Mouse (Mus musculus): ENCODE measurements around the gene Msi2. TPM values are rescaled to one million over a fixed set of nuclear protein-coding genes. Genes with fewer than 3 reads are reported as not detected.

The Msi2 gene
- polyA plus RNA-seq, 1 experiment from 2014 or later, result 10.0 TPM

- no peak overlapping the region for H3K27ac ChIP-seq (ENCODE audit: low read length)
- peaks cover 38% of the 10 kb centered on the region for H3K4me1 ChIP-seq (ENCODE audit: control insufficient read depth, insufficient read depth, low read length)
- H3K27me3 ChIP-seq (replicated peaks; ENCODE audit: control insufficient read depth, insufficient read depth, low read length), result no peaks in the 10 kb centered on the region
These were observed 254.4 kb downstream of the Msi2 start for GRCm38 (mm10) chr11:88463951-88464350.

GRCm38 (mm10) chr11:88462789-88463188, 255.5 kb downstream of the Msi2 start:
- 87% methylated on average over 8 of the region's 8 CpGs for WGBS
- no peak for ATAC-seq
- no peak overlapping the region for H3K4me3 ChIP-seq (ENCODE audit: low read length)

More at GRCm38 (mm10) chr11:88463951-88464350, 254.4 kb downstream of the Msi2 start:
- WGBS, result 44% methylated on average over 6 of the region's 6 CpGs
- ATAC-seq, result peak; percentile 43
- H3K4me3 ChIP-seq (ENCODE audit: low read length), result 0 out of 2 replicates have a peak overlapping the region, but pooled peaks have one; percentile 11
- no peaks in the 10 kb centered on the region for H3K9me3 ChIP-seq (ENCODE audit: control insufficient read depth, low read length)
- peak overlapping the region; percentile 32; the same call in 1 of the 2 replicates for H3K4me2 ChIP-seq (ENCODE audit: low read depth, low read length)
- no peaks in the 10 kb centered on the region for H3K36me3 ChIP-seq (ENCODE audit: control insufficient read depth, insufficient read depth, low read length)
- no peak overlapping the region for H3K9ac ChIP-seq (ENCODE audit: low read depth, low read length)

GRCm38 (mm10) chr11:88461601-88462000, 256.7 kb downstream of the Msi2 start:
- H3K27ac ChIP-seq (ENCODE audit: low read length), result no peak overlapping the region
- H3K36me3 ChIP-seq (ENCODE audit: control insufficient read depth, insufficient read depth, low read length), result no peaks in the 10 kb centered on the region
- no peaks in the 10 kb centered on the region for H3K9me3 ChIP-seq (ENCODE audit: control insufficient read depth, low read length)
- peaks cover 27% of the 10 kb centered on the region for H3K4me1 ChIP-seq (ENCODE audit: control insufficient read depth, insufficient read depth, low read length)
- WGBS, result 75% methylated on average over 4 of the region's 4 CpGs
- H3K9ac ChIP-seq (ENCODE audit: low read depth, low read length), result no peak overlapping the region
- no peak overlapping the region for H3K4me2 ChIP-seq (ENCODE audit: low read depth, low read length)
- no peak overlapping the region for H3K4me3 ChIP-seq (ENCODE audit: low read length)
- H3K27me3 ChIP-seq (replicated peaks; ENCODE audit: control insufficient read depth, insufficient read depth, low read length), result no peaks in the 10 kb centered on the region
- no peak for ATAC-seq

More at GRCm38 (mm10) chr11:88462789-88463188, 255.5 kb downstream of the Msi2 start:
- Histone ChIP-seq H3K9me3 (ENCODE audit: control insufficient read depth, low read length) (no peaks in the 10 kb centered on the region), H3K9ac (ENCODE audit: low read depth, low read length) (no peak overlapping the region), H3K27me3 (replicated peaks; ENCODE audit: control insufficient read depth, insufficient read depth, low read length) (no peaks in the 10 kb centered on the region), H3K36me3 (ENCODE audit: control insufficient read depth, insufficient read depth, low read length) (no peaks in the 10 kb centered on the region), H3K27ac (ENCODE audit: low read length) (no peak overlapping the region), H3K4me2 (ENCODE audit: low read depth, low read length) (no peak overlapping the region), H3K4me1 (ENCODE audit: control insufficient read depth, insufficient read depth, low read length) (peaks cover 31% of the 10 kb centered on the region)

- H3K4me2 ChIP-seq (ENCODE audit: low read depth, low read length), result no peak overlapping the region
- WGBS, result 54% methylated on average over 19 of the region's 19 CpGs
- no peak overlapping the region for H3K4me3 ChIP-seq (ENCODE audit: low read length)
- H3K9ac ChIP-seq (ENCODE audit: low read depth, low read length), result no peak overlapping the region
- peak overlapping the region; percentile 59 for H3K27ac ChIP-seq (ENCODE audit: low read length)
- H3K9me3 ChIP-seq (ENCODE audit: control insufficient read depth, low read length), result no peaks in the 10 kb centered on the region
- ATAC-seq, result no peak
- peaks cover 33% of the 10 kb centered on the region for H3K4me1 ChIP-seq (ENCODE audit: control insufficient read depth, insufficient read depth, low read length)
- H3K27me3 ChIP-seq (replicated peaks; ENCODE audit: control insufficient read depth, insufficient read depth, low read length), result no peaks in the 10 kb centered on the region
- no peaks in the 10 kb centered on the region for H3K36me3 ChIP-seq (ENCODE audit: control insufficient read depth, insufficient read depth, low read length)
These were observed 258.2 kb downstream of the Msi2 start for GRCm38 (mm10) chr11:88459946-88460736.

GRCm38 (mm10) chr11:88457241-88457738, 261.0 kb downstream of the Msi2 start:
- no peak for ATAC-seq
- no peak overlapping the region for H3K9ac ChIP-seq (ENCODE audit: low read depth, low read length)
- no peak overlapping the region for H3K4me3 ChIP-seq (ENCODE audit: low read length)
- no peaks in the 10 kb centered on the region for H3K36me3 ChIP-seq (ENCODE audit: control insufficient read depth, insufficient read depth, low read length)
- H3K9me3 ChIP-seq (ENCODE audit: control insufficient read depth, low read length), result no peaks in the 10 kb centered on the region
- H3K27ac ChIP-seq (ENCODE audit: low read length), result no peak overlapping the region
- 85% methylated on average over 10 of the region's 10 CpGs for WGBS
- no peak overlapping the region for H3K4me2 ChIP-seq (ENCODE audit: low read depth, low read length)
- H3K4me1 ChIP-seq (ENCODE audit: control insufficient read depth, insufficient read depth, low read length), result peaks cover 18% of the 10 kb centered on the region
- no peaks in the 10 kb centered on the region for H3K27me3 ChIP-seq (replicated peaks; ENCODE audit: control insufficient read depth, insufficient read depth, low read length)

- Histone ChIP-seq H3K36me3 (ENCODE audit: control insufficient read depth, insufficient read depth, low read length) (no peaks in the 10 kb centered on the region), H3K27me3 (replicated peaks; ENCODE audit: control insufficient read depth, insufficient read depth, low read length) (no peaks in the 10 kb centered on the region), H3K9ac (ENCODE audit: low read depth, low read length) (no peak overlapping the region), H3K4me2 (ENCODE audit: low read depth, low read length) (no peak overlapping the region), H3K4me3 (ENCODE audit: low read length) (no peak overlapping the region), H3K9me3 (ENCODE audit: control insufficient read depth, low read length) (no peaks in the 10 kb centered on the region), H3K4me1 (ENCODE audit: control insufficient read depth, insufficient read depth, low read length) (peaks cover 6% of the 10 kb centered on the region; the same call in 1 of the 2 replicates), H3K27ac (ENCODE audit: low read length) (no peak overlapping the region)
- 46% methylated on average over 19 of the region's 19 CpGs for WGBS
- ATAC-seq, result no peak
These were observed 263.2 kb downstream of the Msi2 start for GRCm38 (mm10) chr11:88454867-88455806.

- Histone ChIP-seq H3K9me3 (ENCODE audit: control insufficient read depth, low read length) (no peaks in the 10 kb centered on the region), H3K27ac (ENCODE audit: low read length) (no peak overlapping the region), H3K4me3 (ENCODE audit: low read length) (no peak overlapping the region), H3K27me3 (replicated peaks; ENCODE audit: control insufficient read depth, insufficient read depth, low read length) (no peaks in the 10 kb centered on the region), H3K9ac (ENCODE audit: low read depth, low read length) (no peak overlapping the region), H3K36me3 (ENCODE audit: control insufficient read depth, insufficient read depth, low read length) (no peaks in the 10 kb centered on the region), H3K4me1 (ENCODE audit: control insufficient read depth, insufficient read depth, low read length) (no peaks in the 10 kb centered on the region), H3K4me2 (ENCODE audit: low read depth, low read length) (no peak overlapping the region)
- WGBS, result 85% methylated on average over 6 of the region's 6 CpGs
- ATAC-seq, result no peak
These were observed 269.1 kb downstream of the Msi2 start for GRCm38 (mm10) chr11:88449180-88449579.

- Histone ChIP-seq H3K9ac (ENCODE audit: low read depth, low read length) (no peak overlapping the region), H3K4me3 (ENCODE audit: low read length) (no peak overlapping the region), H3K9me3 (ENCODE audit: control insufficient read depth, low read length) (no peaks in the 10 kb centered on the region), H3K36me3 (ENCODE audit: control insufficient read depth, insufficient read depth, low read length) (no peaks in the 10 kb centered on the region), H3K27ac (ENCODE audit: low read length) (no peak overlapping the region), H3K4me1 (ENCODE audit: control insufficient read depth, insufficient read depth, low read length) (no peaks in the 10 kb centered on the region), H3K27me3 (replicated peaks; ENCODE audit: control insufficient read depth, insufficient read depth, low read length) (no peaks in the 10 kb centered on the region), H3K4me2 (ENCODE audit: low read depth, low read length) (no peak overlapping the region)
- ATAC-seq, result peak; percentile 58; the same call in 1 of the 2 replicates
- WGBS, result 54% methylated on average over 3 of the region's 3 CpGs
These were observed 269.7 kb downstream of the Msi2 start for GRCm38 (mm10) chr11:88448571-88448970.

- H3K4me2 ChIP-seq (ENCODE audit: low read depth, low read length), result no peak overlapping the region
- no peak for ATAC-seq
- H3K27me3 ChIP-seq (replicated peaks; ENCODE audit: control insufficient read depth, insufficient read depth, low read length), result no peaks in the 10 kb centered on the region
- 87% methylated on average over 11 of the region's 11 CpGs for whole genome bisulfite sequencing
- no peak overlapping the region for H3K27ac ChIP-seq (ENCODE audit: low read length)
- no peak overlapping the region for H3K4me3 ChIP-seq (ENCODE audit: low read length)
- H3K36me3 ChIP-seq (ENCODE audit: control insufficient read depth, insufficient read depth, low read length), result no peaks in the 10 kb centered on the region
- H3K9ac ChIP-seq (ENCODE audit: low read depth, low read length), result no peak overlapping the region
- H3K9me3 ChIP-seq (ENCODE audit: control insufficient read depth, low read length), result no peaks in the 10 kb centered on the region
- H3K4me1 ChIP-seq (ENCODE audit: control insufficient read depth, insufficient read depth, low read length), result peaks cover 3% of the 10 kb centered on the region; the same call in 1 of the 2 replicates
These were observed 271.0 kb downstream of the Msi2 start for GRCm38 (mm10) chr11:88447350-88447749.
